Mouse (Mus musculus): ENCODE data around the gene Higd1c.
A peak's percentile ranks its signal among the peaks of the same experiment; 100 is the strongest.
"Not testable (repeated sequence)": the region's sequence is repeated elsewhere in the genome, so short reads cannot be mapped to it uniquely, and the experiment has no call there.

Gene Higd1c

DNA sequence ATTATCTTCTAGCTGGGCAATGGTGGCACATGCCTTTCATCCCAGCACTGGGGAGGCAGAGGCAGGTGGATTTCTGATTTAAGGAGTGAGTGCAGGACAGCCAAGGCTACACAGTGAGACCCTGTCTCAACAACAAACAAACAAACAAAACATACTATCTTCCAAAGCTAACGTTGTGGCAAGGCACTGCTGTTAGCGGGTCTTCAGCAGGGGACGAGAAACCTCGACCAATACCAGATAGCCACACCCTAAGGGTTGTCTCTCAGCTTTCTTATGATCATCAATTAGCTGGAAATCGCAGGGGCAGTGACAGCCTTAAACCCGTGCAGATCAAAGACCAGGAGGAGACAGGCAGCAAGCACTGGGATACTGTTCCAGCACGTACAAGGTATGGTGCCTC lies at the start of gene Higd1c:
Higd1c (plus strand) TSS at position 301 of the 400 bp plus-strand sequence.
- DNase-seq (ENCODE audit: low spot score in 2 of 2), result no peak

- DNase-seq (ENCODE audit: low spot score in 2 of 2), result not testable (repeated sequence)
These were observed 46.2 kb upstream of the Higd1c start for GRCm38 (mm10) chr15:100318014-100318671.

- DNase-seq (ENCODE audit: low spot score in 2 of 2), result no peak
These were observed 44.5 kb upstream of the Higd1c start for GRCm38 (mm10) chr15:100319884-100320283.

GRCm38 (mm10) chr15:100320295-100320905 lies 43.9 kb upstream of the Higd1c start:
- no peak for DNase-seq (ENCODE audit: low spot score in 2 of 2)

DNA sequence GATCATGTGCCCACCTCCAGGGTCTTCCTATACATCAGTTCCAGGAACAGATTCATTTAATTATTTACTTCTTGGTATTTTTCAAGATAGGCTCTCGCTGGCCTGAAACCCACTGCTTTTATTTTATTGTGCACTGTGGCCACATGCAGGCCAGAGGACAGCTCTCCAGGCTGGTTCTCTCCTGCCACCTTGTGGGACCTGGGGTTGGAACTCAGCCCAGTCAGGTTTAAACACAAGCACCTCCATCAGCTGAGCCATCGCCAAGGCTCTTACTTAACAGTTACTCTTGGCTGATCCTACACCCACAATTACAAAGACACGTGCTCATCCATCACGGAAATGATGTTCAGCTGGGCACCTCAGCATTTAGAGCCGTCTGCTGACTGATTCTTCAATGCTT lies 43.2 kb upstream of the Higd1c start:
- DNase-seq (ENCODE audit: low spot score in 2 of 2), result no peak

GRCm38 (mm10) chr15:100324021-100324591 lies 40.2 kb upstream of the Higd1c start:
- no peak for DNase-seq (ENCODE audit: low spot score in 2 of 2)

GRCm38 (mm10) chr15:100325235-100325634 lies 39.1 kb upstream of the Higd1c start:
- DNase-seq (ENCODE audit: low spot score in 2 of 2), result no peak

DNA sequence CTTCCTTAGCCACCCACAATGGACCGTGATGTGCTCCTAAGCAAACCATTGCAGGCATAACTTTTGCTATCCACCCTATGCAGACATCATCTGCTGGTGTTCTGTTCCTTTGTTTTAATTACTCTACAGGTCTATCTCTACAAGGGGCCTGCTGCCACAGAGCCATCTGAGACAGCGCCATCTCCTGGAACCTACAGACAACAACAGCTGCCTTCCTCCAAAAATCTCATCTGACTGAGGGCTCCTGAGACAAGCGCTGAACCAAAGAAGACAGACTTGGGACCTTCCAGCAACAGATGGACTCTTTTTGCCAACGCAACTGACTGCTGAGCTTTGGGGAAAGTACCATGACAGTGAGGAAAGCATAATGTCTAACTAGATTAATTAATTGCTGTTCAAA lies 36.3 kb upstream of the Higd1c start:
- DNase-seq (ENCODE audit: low spot score in 2 of 2), result not testable (repeated sequence)

DNA sequence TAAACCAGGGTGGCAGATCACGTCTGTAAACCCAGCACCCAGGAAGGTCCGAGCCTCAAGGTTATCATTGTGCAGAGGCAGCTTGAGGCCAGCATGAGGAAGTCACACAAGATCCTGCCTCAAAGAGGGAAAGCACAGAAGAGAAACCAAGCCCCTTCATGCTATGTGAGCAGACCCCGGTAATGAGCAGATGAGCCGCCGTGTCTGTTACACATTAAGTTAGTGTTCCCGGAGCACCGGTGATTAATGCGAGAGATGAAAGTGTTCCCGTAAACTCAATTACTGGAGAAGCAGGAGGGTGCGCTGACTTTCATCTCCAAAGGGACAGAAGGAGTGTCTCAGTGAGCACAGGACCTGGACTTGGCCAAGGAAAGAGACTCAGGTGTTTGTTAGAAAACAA lies 35.0 kb upstream of the Higd1c start:
- DNase-seq (ENCODE audit: low spot score in 2 of 2), result not testable (repeated sequence)

- no peak for DNase-seq (ENCODE audit: low spot score in 2 of 2)
These were observed 33.6 kb upstream of the Higd1c start for GRCm38 (mm10) chr15:100330739-100331138.

GRCm38 (mm10) chr15:100332077-100332961 lies 32.0 kb upstream of the Higd1c start:
- not testable (repeated sequence) for DNase-seq (ENCODE audit: low spot score in 2 of 2)

DNA sequence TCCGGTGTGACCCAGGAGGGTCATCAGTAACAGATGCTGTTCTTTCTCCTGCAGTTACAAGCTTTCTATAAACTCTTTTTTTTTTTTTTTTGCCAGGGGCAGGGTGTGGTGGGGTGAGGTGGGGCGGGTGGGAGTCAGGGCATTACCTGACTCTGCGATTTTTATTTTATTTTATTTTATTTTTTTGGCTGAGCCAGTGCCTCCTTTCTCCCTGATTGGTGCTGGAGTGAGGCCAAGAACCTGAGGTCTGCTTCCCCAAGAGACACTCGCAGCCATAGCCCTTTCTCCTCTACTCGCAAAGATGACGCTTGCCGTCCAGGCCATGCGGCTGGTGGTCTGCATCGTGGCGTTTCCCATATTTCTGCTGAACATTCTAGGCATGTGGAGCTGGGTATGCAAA lies 29.7 kb upstream of the Higd1c start, which contains the start of gene Mettl7a3:
Mettl7a3 (plus strand) TSS at position 301 of the 400 bp plus-strand sequence.
- DNase-seq (ENCODE audit: low spot score in 2 of 2), result no peak

DNA sequence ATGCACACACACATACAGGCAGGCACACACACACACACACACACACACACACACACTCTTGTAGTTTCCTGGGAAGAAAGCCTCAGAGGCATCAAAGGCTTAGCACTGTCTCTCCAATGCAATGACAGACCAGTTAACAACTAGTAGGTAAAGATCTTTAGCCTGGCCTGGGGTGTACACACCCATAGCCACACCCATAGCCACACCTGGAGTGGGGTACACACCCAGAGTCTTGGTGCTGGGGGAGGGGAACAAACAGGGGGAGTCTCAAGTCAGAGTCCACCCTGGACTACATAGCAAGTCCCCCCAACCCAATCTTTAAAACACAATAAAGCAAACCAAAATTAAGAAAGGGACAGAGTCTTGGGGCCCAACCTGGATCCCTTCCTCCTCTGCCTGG lies 27.0 kb upstream of the Higd1c start:
- DNase-seq (ENCODE audit: low spot score in 2 of 2), result not testable (repeated sequence)

- peak; percentile 45 to 60 for DNase-seq (ENCODE audit: low spot score in 2 of 2)
These were observed 26.5 kb upstream of the Higd1c start for GRCm38 (mm10) chr15:100337847-100338246.

GRCm38 (mm10) chr15:100341314-100341980 lies 22.9 kb upstream of the Higd1c start:
- not testable (repeated sequence) for DNase-seq (ENCODE audit: low spot score in 2 of 2)

GRCm38 (mm10) chr15:100345484-100345883 lies 18.9 kb upstream of the Higd1c start:
- no peak for DNase-seq (ENCODE audit: low spot score in 2 of 2)

- DNase-seq (ENCODE audit: low spot score in 2 of 2), result no peak
These were observed 17.6 kb upstream of the Higd1c start for GRCm38 (mm10) chr15:100346761-100347160.

- no peak for DNase-seq (ENCODE audit: low spot score in 2 of 2)
These were observed 14.8 kb upstream of the Higd1c start for GRCm38 (mm10) chr15:100349496-100349895.

DNA sequence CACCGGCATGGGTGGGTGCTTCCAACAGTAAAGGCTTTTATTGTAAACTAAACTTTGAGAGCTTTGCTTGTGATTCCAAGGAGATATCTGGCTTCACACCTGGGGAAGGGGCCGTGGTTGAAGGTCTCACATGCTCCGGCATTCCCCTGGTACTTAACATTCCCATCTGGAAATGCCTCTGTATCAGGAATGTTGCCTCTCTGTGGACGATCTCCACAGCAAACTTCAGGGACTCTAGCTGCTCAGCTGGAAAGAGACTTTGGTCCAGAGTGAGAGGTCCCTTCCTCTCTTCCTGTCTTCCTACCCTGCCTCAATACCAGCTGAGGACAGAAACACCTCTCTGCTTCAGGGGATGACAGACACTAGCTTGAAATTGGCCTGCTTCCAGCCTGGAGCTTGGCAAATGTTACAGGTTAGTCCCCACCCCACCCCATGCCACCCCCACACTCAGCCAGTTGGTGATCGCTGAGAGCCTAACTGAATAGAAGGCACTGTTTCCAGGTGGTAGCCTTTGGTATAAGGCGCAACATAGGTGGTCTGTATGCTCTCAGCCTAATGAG lies 12.8 kb upstream of the Higd1c start:
- no peak for DNase-seq (ENCODE audit: low spot score in 2 of 2)

DNA sequence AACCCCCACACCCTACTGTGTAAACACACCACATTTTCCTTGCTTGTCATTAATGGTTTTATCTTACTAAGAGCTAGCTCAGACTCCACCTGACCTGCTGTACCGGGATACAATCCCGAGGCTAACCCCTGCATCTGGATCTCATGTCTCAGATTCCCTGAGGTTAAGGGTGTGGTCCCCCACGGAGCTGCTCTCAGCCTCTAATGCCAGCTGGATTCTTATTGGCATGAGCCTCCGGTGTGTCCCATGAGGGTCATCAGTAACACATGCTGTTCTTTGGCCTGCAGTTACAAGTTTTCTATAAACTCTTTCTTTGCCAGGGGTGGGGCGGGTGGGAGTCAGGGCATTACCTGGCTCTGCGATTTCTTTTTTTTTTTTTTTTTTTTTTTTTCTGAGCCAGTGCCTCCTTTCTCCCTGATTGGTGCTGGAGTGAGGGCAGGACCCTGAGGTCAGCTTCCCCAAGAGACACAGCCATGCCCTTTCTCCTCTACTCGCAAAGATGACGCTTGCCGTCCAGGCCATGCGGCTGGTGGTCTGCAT lies 11.6 kb upstream of the Higd1c start, which contains the start of the genes Methig1 and Mettl7a2:
Methig1 (plus strand) TSS at position 439 of the 540 bp plus-strand sequence.
Mettl7a2 (plus strand) TSS at position 490 of the 540 bp plus-strand sequence.
- no peak for DNase-seq (ENCODE audit: low spot score in 2 of 2)

GRCm38 (mm10) chr15:100353399-100353798 lies 10.9 kb upstream of the Higd1c start:
- DNase-seq (ENCODE audit: low spot score in 2 of 2), result not testable (repeated sequence)
